Mouse (Mus musculus): ENCODE measurements around the gene Sytl3.

DNA sequence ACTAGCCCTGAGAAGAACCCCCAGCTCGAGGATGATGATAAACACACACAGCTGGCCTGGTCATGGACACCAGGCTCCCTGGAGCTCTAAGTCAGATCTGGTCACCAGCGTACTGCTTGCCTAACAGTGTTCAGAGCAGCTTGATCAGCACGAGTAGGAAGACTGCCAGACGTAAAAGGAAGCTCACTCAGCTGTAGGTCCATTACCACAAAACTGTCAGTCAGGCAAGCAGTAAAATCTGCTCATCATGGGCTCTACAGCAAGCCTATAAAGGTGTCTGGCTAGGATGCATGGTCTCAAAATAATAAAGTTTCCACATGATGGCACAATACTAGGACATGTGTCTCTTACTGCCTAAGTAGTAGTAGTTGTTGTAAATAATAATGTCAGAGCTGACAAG is 110.7 kb downstream of the Sytl3 start:
- no peak for TF ChIP-seq CTCF (IDR thresholded peaks at IDR 0.05; ENCODE audit: low read depth)
- TF ChIP-seq EP300 (IDR thresholded peaks at IDR 0.05; ENCODE audit: low read depth), result no peak
